Mouse (Mus musculus): ENCODE measurements at regions not wholly inside any gene's neighbourhood (a gene's known extent, or its start where the extent isn't known, plus 50 kb on each side); places are given as distances from the start of the nearest gene placed in this dataset.

- no peak overlapping the region for H3K4me3 ChIP-seq (ENCODE audit: extremely low read depth, insufficient read depth, insufficient read length)
- H3K27ac ChIP-seq (ENCODE audit: insufficient read depth, low read length), result no peak overlapping the region
- DNase-seq (ENCODE audit: low read depth in 1 of 2, low spot score in 2 of 2), result no peak
- H3K36me3 ChIP-seq (ENCODE audit: control insufficient read depth, insufficient read depth, low read length), result no peaks in the 10 kb centered on the region
- 81% methylated on average over 6 of the region's 6 CpGs for WGBS
- H3K4me1 ChIP-seq (ENCODE audit: control insufficient read depth, insufficient read depth, insufficient read length), result no peaks in the 10 kb centered on the region
- no peak for TF ChIP-seq POLR2A (IDR thresholded peaks at IDR 0.05; ENCODE audit: low read depth, low read length)
- TF ChIP-seq CTCF (IDR thresholded peaks at IDR 0.05; ENCODE audit: extremely low read depth, insufficient read depth, insufficient read length, insufficient replicate concordance), result no peak
- no peaks in the 10 kb centered on the region for H3K27me3 ChIP-seq (ENCODE audit: control insufficient read depth, insufficient read depth, low read length)
These were observed 367.0 kb upstream of the Npvf start for GRCm38 (mm10) chr6:51021206-51021605.

DNA sequence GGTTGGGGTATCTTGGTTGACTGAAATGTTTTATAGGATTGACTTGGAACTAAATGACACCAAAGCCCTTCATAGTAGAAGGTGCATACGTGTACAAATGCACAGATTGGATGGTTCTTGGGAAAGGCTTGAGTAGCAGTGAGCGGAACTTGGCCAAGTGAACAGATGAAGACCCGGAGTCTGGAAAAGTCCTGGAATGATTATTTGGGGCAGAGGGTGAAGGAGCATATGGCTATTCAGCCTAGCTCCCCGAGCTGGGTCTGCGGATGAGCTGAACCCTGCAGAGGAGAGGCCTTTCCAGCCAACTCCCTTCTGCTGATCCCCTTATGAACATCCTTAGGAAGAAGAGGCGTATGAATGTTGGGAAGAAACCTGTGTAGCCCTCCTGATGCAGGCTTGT lies 369.1 kb upstream of the Npvf start:
- H3K36me3 ChIP-seq (ENCODE audit: control insufficient read depth, insufficient read depth, low read length), result no peaks in the 10 kb centered on the region
- H3K27me3 ChIP-seq (ENCODE audit: control insufficient read depth, insufficient read depth, low read length), result no peaks in the 10 kb centered on the region
- 90% methylated on average over 6 of the region's 6 CpGs for WGBS
- TF ChIP-seq POLR2A (IDR thresholded peaks at IDR 0.05; ENCODE audit: low read depth, low read length), result no peak
- no peak for TF ChIP-seq CTCF (IDR thresholded peaks at IDR 0.05; ENCODE audit: extremely low read depth, insufficient read depth, insufficient read length, insufficient replicate concordance)
- DNase-seq (ENCODE audit: low read depth in 1 of 2, low spot score in 2 of 2), result no peak
- peaks cover 6% of the 10 kb centered on the region for H3K4me1 ChIP-seq (ENCODE audit: control insufficient read depth, insufficient read depth, insufficient read length)
- no peak overlapping the region for H3K27ac ChIP-seq (ENCODE audit: insufficient read depth, low read length)
- no peak overlapping the region for H3K4me3 ChIP-seq (ENCODE audit: extremely low read depth, insufficient read depth, insufficient read length)

DNA sequence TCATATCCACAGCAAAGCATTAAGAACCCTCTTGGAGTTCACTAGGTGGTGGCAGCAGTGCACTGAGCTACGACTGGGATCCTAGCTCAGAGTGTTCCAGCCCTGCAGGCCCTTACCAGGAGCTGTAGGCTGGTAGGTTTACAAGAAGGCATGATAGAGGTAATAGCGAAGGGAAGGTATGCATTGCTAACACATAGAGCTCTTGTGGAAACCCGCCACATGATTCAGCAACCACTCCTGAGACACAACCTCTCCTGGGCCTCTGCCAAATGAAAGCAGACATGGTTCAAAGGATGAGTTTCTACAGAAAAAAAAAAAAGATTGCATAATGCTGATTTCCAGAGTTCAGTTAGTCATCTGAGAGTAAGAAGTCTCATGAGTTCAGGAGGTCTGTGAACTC lies 370.5 kb upstream of the Npvf start:
- no peak for DNase-seq (ENCODE audit: low read depth in 1 of 2, low spot score in 2 of 2)
- Histone ChIP-seq H3K4me1 (ENCODE audit: control insufficient read depth, insufficient read depth, insufficient read length) (peaks cover 6% of the 10 kb centered on the region), H3K4me3 (ENCODE audit: extremely low read depth, insufficient read depth, insufficient read length) (no peak overlapping the region), H3K36me3 (ENCODE audit: control insufficient read depth, insufficient read depth, low read length) (no peaks in the 10 kb centered on the region), H3K27ac (ENCODE audit: insufficient read depth, low read length) (no peak overlapping the region), H3K27me3 (ENCODE audit: control insufficient read depth, insufficient read depth, low read length) (no peaks in the 10 kb centered on the region)
- no peak for TF ChIP-seq CTCF (IDR thresholded peaks at IDR 0.05; ENCODE audit: extremely low read depth, insufficient read depth, insufficient read length, insufficient replicate concordance)
- no peak for TF ChIP-seq POLR2A (IDR thresholded peaks at IDR 0.05; ENCODE audit: low read depth, low read length)
- 76% methylated on average over 3 of the region's 3 CpGs for WGBS

GRCm38 (mm10) chr6:51025411-51025810 lies 371.2 kb upstream of the Npvf start:
- DNase-seq (ENCODE audit: low read depth in 1 of 2, low spot score in 2 of 2), result peak; percentile 5 to 10
- H3K27ac ChIP-seq (ENCODE audit: insufficient read depth, low read length), result no peak overlapping the region
- no peaks in the 10 kb centered on the region for H3K36me3 ChIP-seq (ENCODE audit: control insufficient read depth, insufficient read depth, low read length)
- TF ChIP-seq CTCF (IDR thresholded peaks at IDR 0.05; ENCODE audit: extremely low read depth, insufficient read depth, insufficient read length, insufficient replicate concordance) (no peak), POLR2A (IDR thresholded peaks at IDR 0.05; ENCODE audit: low read depth, low read length) (no peak)
- 37% methylated on average over 3 of the region's 3 CpGs for WGBS
- H3K4me1 ChIP-seq (ENCODE audit: control insufficient read depth, insufficient read depth, insufficient read length), result peaks cover 6% of the 10 kb centered on the region
- no peak overlapping the region for H3K4me3 ChIP-seq (ENCODE audit: extremely low read depth, insufficient read depth, insufficient read length)
- no peaks in the 10 kb centered on the region for H3K27me3 ChIP-seq (ENCODE audit: control insufficient read depth, insufficient read depth, low read length)

- 80% methylated on average over 2 of the region's 2 CpGs for WGBS
- Histone ChIP-seq H3K4me1 (ENCODE audit: control insufficient read depth, insufficient read depth, insufficient read length) (peaks cover 6% of the 10 kb centered on the region), H3K36me3 (ENCODE audit: control insufficient read depth, insufficient read depth, low read length) (no peaks in the 10 kb centered on the region), H3K4me3 (ENCODE audit: extremely low read depth, insufficient read depth, insufficient read length) (no peak overlapping the region), H3K27ac (ENCODE audit: insufficient read depth, low read length) (no peak overlapping the region), H3K27me3 (ENCODE audit: control insufficient read depth, insufficient read depth, low read length) (no peaks in the 10 kb centered on the region)
- TF ChIP-seq POLR2A (IDR thresholded peaks at IDR 0.05; ENCODE audit: low read depth, low read length) (no peak), CTCF (IDR thresholded peaks at IDR 0.05; ENCODE audit: extremely low read depth, insufficient read depth, insufficient read length, insufficient replicate concordance) (no peak)
- no peak for DNase-seq (ENCODE audit: low read depth in 1 of 2, low spot score in 2 of 2)
These were observed 373.1 kb upstream of the Npvf start for GRCm38 (mm10) chr6:51027296-51027695.

DNA sequence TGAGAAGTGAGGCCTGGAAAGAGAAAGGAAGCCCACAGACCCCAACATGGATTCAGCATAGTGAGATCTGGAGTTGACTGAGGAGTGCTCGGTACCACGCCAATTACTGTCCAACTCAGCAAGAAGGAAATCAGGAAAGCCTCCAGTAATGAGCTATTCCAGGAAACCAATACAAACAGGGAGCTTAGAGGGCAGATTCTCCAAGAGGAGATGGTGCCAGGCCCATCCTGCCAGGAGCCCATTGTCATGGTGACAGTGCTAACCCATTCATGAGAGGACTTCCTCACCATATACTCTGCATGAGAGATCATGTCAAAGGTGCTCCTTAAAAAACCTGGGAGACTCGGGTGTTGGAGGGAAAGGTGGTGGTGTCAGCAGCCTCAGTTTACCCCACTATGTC lies 375.3 kb upstream of the Npvf start:
- no peak overlapping the region for H3K4me3 ChIP-seq (ENCODE audit: extremely low read depth, insufficient read depth, insufficient read length)
- H3K27me3 ChIP-seq (ENCODE audit: control insufficient read depth, insufficient read depth, low read length), result no peaks in the 10 kb centered on the region
- 82% methylated on average over 3 of the region's 3 CpGs for WGBS
- peaks cover 6% of the 10 kb centered on the region for H3K4me1 ChIP-seq (ENCODE audit: control insufficient read depth, insufficient read depth, insufficient read length)
- DNase-seq (ENCODE audit: low read depth in 1 of 2, low spot score in 2 of 2), result no peak
- no peaks in the 10 kb centered on the region for H3K36me3 ChIP-seq (ENCODE audit: control insufficient read depth, insufficient read depth, low read length)
- no peak overlapping the region for H3K27ac ChIP-seq (ENCODE audit: insufficient read depth, low read length)
- TF ChIP-seq CTCF (IDR thresholded peaks at IDR 0.05; ENCODE audit: extremely low read depth, insufficient read depth, insufficient read length, insufficient replicate concordance) (no peak), POLR2A (IDR thresholded peaks at IDR 0.05; ENCODE audit: low read depth, low read length) (no peak)

DNA sequence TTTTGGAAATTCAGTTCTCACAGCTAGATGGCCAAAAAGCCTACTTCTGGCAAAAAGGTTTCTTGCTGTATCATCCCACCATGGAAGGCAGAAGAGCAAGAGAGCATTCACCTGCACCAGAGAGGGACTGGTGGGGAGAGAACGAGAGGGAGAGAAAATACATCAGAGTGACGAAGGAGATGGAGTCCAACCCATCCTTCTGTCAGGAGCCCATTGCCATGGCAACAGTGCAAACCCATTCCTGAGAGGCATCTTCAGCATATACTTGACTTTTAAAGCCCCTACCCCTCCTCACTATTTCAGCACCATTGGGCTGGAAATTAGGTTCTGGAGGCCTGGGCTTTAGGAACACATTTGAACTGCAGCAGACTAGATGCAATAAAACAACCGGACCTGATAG lies 375.7 kb upstream of the Npvf start:
- Histone ChIP-seq H3K27ac (ENCODE audit: insufficient read depth, low read length) (no peak overlapping the region), H3K27me3 (ENCODE audit: control insufficient read depth, insufficient read depth, low read length) (no peaks in the 10 kb centered on the region), H3K4me1 (ENCODE audit: control insufficient read depth, insufficient read depth, insufficient read length) (peaks cover 6% of the 10 kb centered on the region), H3K4me3 (ENCODE audit: extremely low read depth, insufficient read depth, insufficient read length) (no peak overlapping the region), H3K36me3 (ENCODE audit: control insufficient read depth, insufficient read depth, low read length) (no peaks in the 10 kb centered on the region)
- TF ChIP-seq CTCF (IDR thresholded peaks at IDR 0.05; ENCODE audit: extremely low read depth, insufficient read depth, insufficient read length, insufficient replicate concordance), result no peak
- no peak for TF ChIP-seq POLR2A (IDR thresholded peaks at IDR 0.05; ENCODE audit: low read depth, low read length)
- 92% methylated on average over 3 of the region's 3 CpGs for WGBS
- no peak for DNase-seq (ENCODE audit: low read depth in 1 of 2, low spot score in 2 of 2)
